Mouse (Mus musculus) intestine, embryonic 16.5 days (tissue): ENCODE data around the gene Uqcr11. TPM values are rescaled to one million over a fixed set of nuclear protein-coding genes. Genes with fewer than 3 reads are reported as not detected.
A peak's percentile ranks its signal among the peaks of the same experiment; 100 is the strongest.

ENCODE experiments used
- ATAC-seq: fragments of 200-750 bp; cut with Nextera tagmentation; 2 replicates; pipeline ENCODE4 v1.8.0; 2017; ENCODE audit warnings: moderate TSS enrichment, moderate library complexity
- H3K27ac ChIP-seq: fragments of 300-500 bp; sonication (generic); 2 replicates; pipeline ENCODE4 v1.5.1; 2014; ENCODE audit warnings: mild to moderate bottlenecking, low read length
- H3K27me3 ChIP-seq: fragments of 300-500 bp; sonication (generic); replicated peaks from 2 replicates; pipeline ENCODE4 v1.6.1; 2014; ENCODE audit warnings: low read length, control low read depth, mixed read lengths; ENCODE audit not compliant: control insufficient read depth, insufficient read depth
- H3K36me3 ChIP-seq: fragments of 300-500 bp; sonication (generic); 2 replicates; pipeline ENCODE4 v1.6.1; 2014; ENCODE audit warnings: low read length, control low read depth; ENCODE audit not compliant: control insufficient read depth, insufficient read depth
- H3K4me1 ChIP-seq: fragments of 300-500 bp; sonication (generic); 2 replicates; pipeline ENCODE4 v1.6.1; 2014; ENCODE audit warnings: low read length, control low read depth, mixed read lengths; ENCODE audit not compliant: control insufficient read depth, insufficient read depth
- H3K4me2 ChIP-seq: fragments of 300-500 bp; sonication (generic); 2 replicates; pipeline ENCODE4 v1.6.1; 2014; ENCODE audit warnings: low read depth, low read length, control low read depth
- H3K4me3 ChIP-seq: fragments of 300-500 bp; sonication (generic); 2 replicates; pipeline ENCODE4 v1.5.1; 2014; ENCODE audit warnings: mild to moderate bottlenecking, low read length
- H3K9ac ChIP-seq: fragments of 300-500 bp; sonication (generic); 2 replicates; pipeline ENCODE4 v1.6.1; 2014; ENCODE audit warnings: low read depth, low read length
- H3K9me3 ChIP-seq: fragments of 300-500 bp; sonication (generic); 2 replicates; pipeline ENCODE4 v1.6.1; 2016; ENCODE audit warnings: low read length, control low read depth; ENCODE audit not compliant: control insufficient read depth
- WGBS: fragments of 180-500 bp; shearing (Covaris S2); extraction: QIAGEN DNeasy Blood & Tissue Kit; methylation state at CpG from one replicate; pipeline ENCODE4 v1.1.7; 2014; 5-methylcytosine and 5-hydroxymethylcytosine counted together
- polyA plus RNA-seq: library from polyadenylated mRNA; unstranded; fragments of >200 nt; fragmentation: Nextera tagmentation; extraction: Ambion mirVana; gene quantifications from 2 replicates; pipeline ENCODE4 v1.2.1, GENCODE M21; 2015

Gene Uqcr11
- polyA plus RNA-seq, 1 experiment from 2014 or later: 1,179 TPM

DNA sequence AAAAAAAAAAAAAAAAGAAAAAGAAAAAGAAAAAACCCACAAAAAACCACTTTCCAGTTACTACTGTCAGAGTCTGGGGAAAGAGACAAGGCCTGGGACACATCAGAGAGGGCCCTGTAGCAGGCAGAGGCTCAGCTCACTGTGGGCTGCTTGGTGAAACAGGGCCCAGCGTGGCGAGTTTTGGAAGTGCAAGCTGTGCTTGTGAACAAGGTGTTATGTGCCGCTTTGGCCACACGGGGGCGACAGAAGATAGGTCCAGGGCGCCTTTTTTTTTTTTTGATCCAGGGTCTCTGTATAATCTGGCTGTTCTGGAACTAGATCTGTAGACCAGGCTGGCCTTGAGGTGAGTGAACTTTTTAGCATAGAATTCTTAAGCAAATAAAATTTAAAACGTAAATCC is 30.5 kb downstream of the Uqcr11 start:
- 3% methylated on average over 7 of the region's 7 CpGs for WGBS
- H3K27me3 ChIP-seq: no peaks in the 10 kb centered on the region
- H3K4me3 ChIP-seq: no peak overlapping the region
- no peak overlapping the region for H3K27ac ChIP-seq
- H3K9me3 ChIP-seq: no peaks in the 10 kb centered on the region
- peaks cover 6% of the 10 kb centered on the region; the same call in 1 of the 2 replicates for H3K4me1 ChIP-seq
- no peak for ATAC-seq
- no peak overlapping the region for H3K4me2 ChIP-seq
- H3K9ac ChIP-seq: no peak overlapping the region
- peaks cover 5% of the 10 kb centered on the region for H3K36me3 ChIP-seq

DNA sequence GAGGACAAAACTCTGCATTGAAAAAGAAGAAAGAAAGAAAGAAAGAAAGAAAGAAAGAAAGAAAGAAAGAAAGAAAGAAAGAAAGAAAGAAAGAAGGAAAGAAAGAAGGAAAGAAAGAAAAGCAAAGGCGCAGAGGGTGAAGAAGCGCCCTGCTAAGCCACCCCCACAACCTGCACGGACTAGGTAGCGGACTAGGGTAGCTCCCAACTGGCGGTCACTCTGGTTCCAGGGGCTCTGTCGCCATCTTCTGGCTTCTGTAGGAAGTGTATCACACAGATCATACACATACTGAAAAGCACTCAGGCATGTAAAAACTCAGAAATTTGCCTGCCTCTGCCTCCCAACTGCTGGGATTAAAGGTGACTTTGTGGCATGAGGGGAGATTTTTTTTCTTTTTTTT is 32.6 kb downstream of the Uqcr11 start:
- no peak for ATAC-seq
- H3K4me1 ChIP-seq: peaks cover 4% of the 10 kb centered on the region; the same call in 1 of the 2 replicates
- H3K36me3 ChIP-seq: no peaks in the 10 kb centered on the region
- no peak overlapping the region for H3K9ac ChIP-seq
- no peaks in the 10 kb centered on the region for H3K27me3 ChIP-seq
- H3K27ac ChIP-seq: no peak overlapping the region
- H3K4me3 ChIP-seq: no peak overlapping the region
- no peaks in the 10 kb centered on the region for H3K9me3 ChIP-seq
- 18% methylated on average over 6 of the region's 6 CpGs for WGBS
- H3K4me2 ChIP-seq: no peak overlapping the region

DNA sequence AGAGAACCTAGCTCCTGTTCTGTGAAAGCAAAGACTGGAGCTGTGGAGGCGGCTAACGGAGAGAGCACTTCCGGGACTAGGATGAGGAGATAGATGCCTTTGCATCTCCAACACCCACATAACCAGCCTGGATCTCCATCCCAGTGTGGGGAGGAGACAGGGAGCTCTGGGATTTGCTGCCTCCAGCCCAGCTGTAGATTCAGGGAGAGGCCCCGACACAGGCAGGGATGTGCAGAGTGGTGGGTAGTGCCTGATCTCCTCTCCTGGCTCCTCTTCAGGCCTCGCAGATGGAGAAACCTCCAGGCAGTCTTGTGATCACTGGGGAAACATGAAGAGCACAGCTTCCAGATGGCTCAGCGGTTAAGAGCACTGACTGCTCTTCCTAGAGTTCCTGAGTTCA is 33.9 kb downstream of the Uqcr11 start:
- Histone ChIP-seq H3K4me1 (peaks cover 4% of the 10 kb centered on the region; the same call in 1 of the 2 replicates), H3K9ac (no peak overlapping the region), H3K27ac (no peak overlapping the region), H3K36me3 (no peaks in the 10 kb centered on the region), H3K4me2 (no peak overlapping the region), H3K4me3 (no peak overlapping the region), H3K9me3 (no peaks in the 10 kb centered on the region), H3K27me3 (no peaks in the 10 kb centered on the region)
- no peak for ATAC-seq
- WGBS: 89% methylated on average over 6 of the region's 6 CpGs

DNA sequence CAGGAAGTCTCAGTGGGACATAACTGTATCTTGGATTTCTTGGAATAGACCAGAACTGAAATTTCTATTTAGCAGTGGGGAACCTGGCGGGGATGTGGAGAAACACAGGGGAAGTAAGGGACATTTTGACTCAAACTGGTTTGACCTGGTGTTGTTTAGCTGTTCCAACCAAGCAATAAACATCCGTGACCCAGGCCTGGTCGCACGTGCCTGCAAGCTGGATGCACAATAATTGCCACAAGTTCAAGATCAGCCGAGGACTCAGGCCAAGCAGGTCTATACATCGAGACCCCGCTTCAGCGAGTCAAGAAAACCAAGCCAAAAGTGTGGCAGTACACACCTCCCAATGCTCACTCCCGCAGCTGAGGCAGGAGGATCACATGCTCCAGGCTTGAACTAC is 34.6 kb downstream of the Uqcr11 start:
- Histone ChIP-seq H3K9me3 (no peaks in the 10 kb centered on the region), H3K4me2 (peak overlapping the region; percentile 36; the same call in 1 of the 2 replicates), H3K27ac (no peak overlapping the region), H3K4me1 (peaks cover 4% of the 10 kb centered on the region; the same call in 1 of the 2 replicates), H3K4me3 (peak overlapping the region; percentile 21), H3K27me3 (no peaks in the 10 kb centered on the region), H3K36me3 (no peaks in the 10 kb centered on the region), H3K9ac (peak overlapping the region; percentile 36; the same call in 1 of the 2 replicates)
- 52% methylated on average over 9 of the region's 9 CpGs for WGBS
- ATAC-seq: no peak

DNA sequence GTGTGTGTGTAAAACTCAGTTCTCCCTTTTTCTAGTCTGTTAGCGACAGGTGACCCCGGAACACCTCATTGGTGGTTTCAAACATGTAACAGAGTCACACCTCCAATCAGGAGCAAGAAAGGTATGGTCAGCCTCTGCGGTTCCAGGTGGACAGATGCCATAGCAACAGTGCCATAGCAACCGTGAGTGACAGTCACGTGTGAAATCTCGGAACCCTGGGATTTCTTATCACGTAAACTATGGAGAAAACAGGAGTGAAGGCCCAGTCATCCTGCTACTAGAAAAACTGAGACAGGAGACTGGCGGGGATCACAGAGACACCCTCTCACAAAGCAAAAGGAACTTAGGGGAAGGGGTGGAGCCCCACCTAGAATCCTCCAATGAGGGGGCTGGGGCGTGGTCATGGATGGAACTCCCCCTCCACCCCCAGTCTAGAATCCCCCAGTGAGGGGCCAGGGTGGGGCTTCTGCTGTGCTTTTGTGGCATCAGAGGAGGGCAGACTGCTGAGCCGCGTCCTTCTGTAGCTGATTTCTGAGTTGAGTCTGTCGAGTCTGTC is 35.1 kb downstream of the Uqcr11 start:
- Histone ChIP-seq H3K4me2 (peak overlapping the region; percentile 36; the same call in 1 of the 2 replicates), H3K9ac (peak overlapping the region; percentile 36; the same call in 1 of the 2 replicates), H3K4me3 (peak overlapping the region; percentile 21), H3K27ac (no peak overlapping the region), H3K4me1 (peaks cover 4% of the 10 kb centered on the region; the same call in 1 of the 2 replicates), H3K9me3 (no peaks in the 10 kb centered on the region), H3K27me3 (no peaks in the 10 kb centered on the region), H3K36me3 (no peaks in the 10 kb centered on the region)
- WGBS: 7% methylated on average over 12 of the region's 12 CpGs
- peak; percentile 55 for ATAC-seq

DNA sequence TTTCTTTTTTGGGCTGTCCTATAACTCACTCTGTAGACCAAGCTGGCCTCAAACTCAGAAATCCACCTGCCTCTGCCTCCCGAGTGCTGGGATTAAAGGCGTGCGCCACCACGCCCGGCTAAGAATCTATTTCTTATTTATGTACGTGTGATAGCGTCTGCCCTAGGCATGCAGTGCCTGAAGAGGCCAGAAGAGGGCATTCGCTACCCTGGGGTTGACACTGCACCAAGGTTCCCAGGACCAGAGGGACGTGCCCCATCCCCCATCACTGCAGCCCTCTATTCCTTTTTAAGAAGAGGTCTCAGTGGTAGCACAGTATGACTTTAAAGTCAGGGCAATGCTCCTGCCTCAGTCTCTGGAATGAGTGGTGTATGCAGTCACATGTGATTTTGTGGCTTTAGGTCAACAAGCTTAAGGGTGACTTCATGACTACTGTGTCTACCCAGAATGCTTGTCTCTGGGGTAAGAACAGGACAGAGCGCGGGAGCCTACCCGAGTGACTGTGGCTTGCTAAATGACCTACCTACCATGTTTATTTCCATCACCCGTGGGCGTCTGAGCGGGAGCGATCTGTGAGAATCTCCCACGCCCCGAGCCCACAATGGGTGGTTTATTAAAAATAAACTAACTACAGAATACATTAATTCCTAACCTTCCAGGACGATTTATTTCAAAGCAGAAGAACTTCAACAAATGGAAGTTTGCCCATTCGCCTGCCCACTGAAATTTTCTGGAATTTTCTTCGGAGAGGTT is 36.5 kb downstream of the Uqcr11 start:
- Histone ChIP-seq H3K9me3 (no peaks in the 10 kb centered on the region), H3K4me2 (no peak overlapping the region), H3K27me3 (no peaks in the 10 kb centered on the region), H3K36me3 (no peaks in the 10 kb centered on the region), H3K27ac (no peak overlapping the region), H3K4me3 (no peak overlapping the region), H3K4me1 (peaks cover 4% of the 10 kb centered on the region; the same call in 1 of the 2 replicates), H3K9ac (no peak overlapping the region)
- ATAC-seq: no peak
- 77% methylated on average over 21 of the region's 21 CpGs for WGBS

DNA sequence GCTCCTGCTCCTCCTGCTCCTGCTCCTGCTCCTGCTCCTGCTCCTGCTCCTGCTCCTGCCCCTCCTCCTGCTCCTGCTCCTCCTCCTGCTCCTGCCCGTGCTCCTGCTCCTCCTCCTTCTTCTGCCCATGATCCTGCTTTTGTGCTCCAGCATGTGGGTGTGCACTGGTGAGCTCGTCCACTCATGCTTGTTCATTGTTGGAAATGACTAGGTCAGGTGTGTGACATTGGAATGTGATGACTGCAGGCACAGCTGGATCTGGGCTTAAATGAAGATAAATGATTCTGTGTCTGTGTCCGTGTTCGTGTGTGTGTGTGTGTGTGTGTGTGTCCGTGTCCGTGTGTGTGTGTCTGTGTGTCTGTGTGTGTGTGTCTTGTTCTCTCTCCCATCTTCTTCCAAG is 38.2 kb downstream of the Uqcr11 start:
- peaks cover 4% of the 10 kb centered on the region; the same call in 1 of the 2 replicates for H3K4me1 ChIP-seq
- no peak overlapping the region for H3K4me2 ChIP-seq
- H3K36me3 ChIP-seq: no peaks in the 10 kb centered on the region
- no peaks in the 10 kb centered on the region for H3K9me3 ChIP-seq
- WGBS: 89% methylated on average over 6 of the region's 6 CpGs
- 0 out of 2 replicates have a peak, but pooled peaks cover 4% of the 10 kb centered on the region for H3K27me3 ChIP-seq
- H3K27ac ChIP-seq: no peak overlapping the region
- no peak overlapping the region for H3K4me3 ChIP-seq
- ATAC-seq: no peak
- H3K9ac ChIP-seq: no peak overlapping the region

DNA sequence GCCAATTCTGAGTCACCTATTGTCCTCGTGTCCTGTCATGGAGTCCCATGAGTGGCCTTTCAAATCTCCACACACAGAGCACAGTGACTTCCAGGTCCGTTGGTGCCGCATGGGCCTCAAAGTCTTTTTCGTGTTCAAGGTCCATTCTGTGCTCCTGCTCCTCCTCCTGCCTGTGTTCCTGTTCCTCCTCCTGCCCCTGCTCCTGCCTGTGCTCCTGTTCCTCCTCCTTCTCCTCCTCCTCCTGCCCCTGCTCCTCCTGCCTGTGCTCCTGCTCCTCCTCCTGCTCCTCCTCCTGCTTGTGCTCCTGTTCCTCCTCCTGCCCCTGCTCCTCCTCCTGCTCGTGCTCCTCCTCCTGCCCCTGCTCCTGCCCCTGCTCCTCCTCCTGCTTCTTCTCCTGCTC is 38.7 kb downstream of the Uqcr11 start:
- H3K4me2 ChIP-seq: no peak overlapping the region
- 51% methylated on average over 5 of the region's 5 CpGs for WGBS
- H3K36me3 ChIP-seq: no peaks in the 10 kb centered on the region
- no peak overlapping the region for H3K27ac ChIP-seq
- 0 out of 2 replicates have a peak, but pooled peaks cover 4% of the 10 kb centered on the region for H3K27me3 ChIP-seq
- no peak overlapping the region for H3K9ac ChIP-seq
- peaks cover 4% of the 10 kb centered on the region; the same call in 1 of the 2 replicates for H3K4me1 ChIP-seq
- no peaks in the 10 kb centered on the region for H3K9me3 ChIP-seq
- ATAC-seq: 0 out of 2 replicates have a peak, but pooled peaks have one; percentile 29
- no peak overlapping the region for H3K4me3 ChIP-seq

DNA sequence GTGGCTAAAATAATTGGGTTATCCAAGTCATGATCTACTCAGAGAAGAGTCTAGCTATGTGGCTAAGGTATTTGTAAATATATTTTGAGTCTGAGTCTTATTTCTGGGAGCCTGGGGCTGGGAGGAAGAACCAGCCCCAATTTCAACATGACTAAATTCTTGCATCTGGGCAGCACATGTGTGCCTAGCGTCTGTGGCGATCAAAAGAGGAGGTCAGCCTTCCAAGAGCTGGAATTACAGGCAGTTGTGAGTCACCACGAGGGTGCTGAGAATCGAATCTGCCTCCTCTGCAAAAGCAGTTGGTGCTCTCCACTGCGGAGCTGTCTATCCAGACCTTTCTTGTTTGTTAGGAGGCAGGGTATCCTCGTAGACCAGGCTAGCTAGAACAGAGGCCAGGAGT is 40.9 kb downstream of the Uqcr11 start:
- Histone ChIP-seq H3K4me2 (no peak overlapping the region), H3K36me3 (no peaks in the 10 kb centered on the region), H3K27ac (no peak overlapping the region), H3K9ac (no peak overlapping the region), H3K27me3 (0 out of 2 replicates have a peak, but pooled peaks cover 4% of the 10 kb centered on the region), H3K4me1 (no peaks in the 10 kb centered on the region), H3K9me3 (no peaks in the 10 kb centered on the region), H3K4me3 (no peak overlapping the region)
- WGBS: 65% methylated on average over 6 of the region's 6 CpGs
- no peak for ATAC-seq
